In genomic region chr8:125116616-125117015, GRCm38 (mm10) we compare ENCODE assay signal across 10 mouse cellular contexts.
A peak's percentile ranks its signal among the peaks of the same experiment; 100 is the strongest.
DNase-seq lines count a peak whose midpoint lies in the region; ATAC-seq and TF ChIP-seq lines count a peak whose summit lies in the region.
"Had no signal": no experiment of that assay in that cellular context is flagged by ENCODE, and none has a peak within 500 bp of the region (broad histone marks: within the 10 kb centered on the region; RNA-seq: fewer than 3 reads in every experiment).

No protein-coding gene starts in this region.

- DNase-seq in kidney, adult 18-20 months, result peak; percentile 54
- no peak for DNase-seq in kidney, adult 11 months
- DNase-seq in ES-E14 (ENCODE audit: low read depth, low spot score), result peak; percentile 37
- peak; percentile 50 for DNase-seq in gastrocnemius, postnatal 10 days
- DNase-seq in left cerebral cortex, adult 2 months (ENCODE audit: extremely low spot score in 1 of 2, low spot score in 2 of 2), result peak; percentile 40 to 57
- DNase-seq in spleen, postnatal 4 days (ENCODE audit: low spot score in 2 of 2), result no peak
- DNase-seq: liver, embryonic 13.5 days had no signal

- TF ChIP-seq CTCF in bone marrow macrophage, adult 2 months (IDR thresholded peaks at IDR 0.05; ENCODE audit: low read depth, low read length), result peak; percentile 37; the same call in 1 of the 2 replicates
- TF ChIP-seq CTCF in left cerebral cortex, adult 2 months (IDR thresholded peaks at IDR 0.05), result peak; percentile 82

- 0 out of 2 replicates have a peak, but pooled peaks have one; percentile 39 for ATAC-seq in neutrophil, adult 5-6 weeks (ENCODE audit: extremely low read depth, insufficient number of reproducible peaks, low FRiP score, poor library complexity, severe bottlenecking)

- H3K9ac ChIP-seq in ES-E14 (ENCODE audit: insufficient read depth, low read depth, low read length, poor library complexity, severe bottlenecking), result no peak overlapping the region
- H3K9ac ChIP-seq: liver, embryonic 13.5 days had no signal

- no peak for TF ChIP-seq POLR2A in bone marrow macrophage, adult 2 months (IDR thresholded peaks at IDR 0.05; ENCODE audit: borderline replicate concordance, low read depth, low read length)

- no peaks in the 10 kb centered on the region for H3K36me3 ChIP-seq in ES-E14 (ENCODE audit: control insufficient read depth, insufficient read depth, low read length, poor library complexity, severe bottlenecking)
- H3K36me3 ChIP-seq: liver, embryonic 13.5 days had no signal

- in situ Hi-C loops in ES-E14 (cut with MboI; ENCODE audit: low sequenced_read_pairs in 2 of 2, unreplicated experiment in 2 of 2), result no loop called here

- H3K9me3 ChIP-seq in ES-E14 (ENCODE audit: control insufficient read depth, insufficient read depth, low read depth, low read length), result no peaks in the 10 kb centered on the region
- H3K9me3 ChIP-seq: liver, embryonic 13.5 days had no signal

- no peaks in the 10 kb centered on the region for H3K4me1 ChIP-seq in ES-E14 (ENCODE audit: control insufficient read depth in 2 of 2, insufficient read depth in 2 of 2, low read length in 2 of 2, poor library complexity in 1 of 2)
- peaks cover 14% of the 10 kb centered on the region for H3K4me1 ChIP-seq in bone marrow macrophage, adult 2 months (ENCODE audit: control insufficient read depth, insufficient read depth, low read length)
- H3K4me1 ChIP-seq: liver, embryonic 13.5 days had no signal

- intact Hi-C loops in left cerebral cortex, adult 2 months (cut with DNase I), result loop anchor here (2.0 to 5.0 kb wide), 2 partner anchors 50 to 451 kb away; partner anchors contain the start of gene Sipa1l2

- H3K4me3 ChIP-seq in ES-E14 (ENCODE audit: insufficient read depth in 1 of 2, low read depth in 1 of 2, low read length in 2 of 2, poor library complexity in 1 of 2, severe bottlenecking in 1 of 2), result no peak overlapping the region
- H3K4me3 ChIP-seq in bone marrow macrophage, adult 2 months (ENCODE audit: insufficient read depth, low read length), result no peak overlapping the region
- H3K4me3 ChIP-seq in left cerebral cortex, adult 2 months, result no peak overlapping the region
- H3K4me3 ChIP-seq: erythroblast, embryonic 14.5 days; liver, embryonic 13.5 days had no signal

- H3K27ac ChIP-seq in ES-E14 (ENCODE audit: insufficient read depth, low read depth, low read length, poor library complexity, severe bottlenecking), result no peak overlapping the region
- H3K27ac ChIP-seq in bone marrow macrophage, adult 2 months (ENCODE audit: insufficient read depth, low read depth, low read length), result no peak overlapping the region
- no peak overlapping the region for H3K27ac ChIP-seq in left cerebral cortex, adult 2 months
- H3K27ac ChIP-seq: liver, embryonic 13.5 days had no signal

TF ChIP-seq in ES-E14, 5 proteins besides CTCF, POLR2A, EP300 and RAD21:
- TF ChIP-seq MAFK (IDR thresholded peaks at IDR 0.05; ENCODE audit: insufficient read depth, low read depth, low read length), result no peak
- TF ChIP-seq HCFC1 (IDR thresholded peaks at IDR 0.05; ENCODE audit: borderline replicate concordance, insufficient read depth, low read length), result no peak
- no peak for TF ChIP-seq CHD2 (IDR thresholded peaks at IDR 0.05; ENCODE audit: low read depth, low read length)
- TF ChIP-seq ZC3H11A (IDR thresholded peaks at IDR 0.05; ENCODE audit: borderline replicate concordance, low read depth, low read length), result no peak
- no peak for TF ChIP-seq ZNF384 (IDR thresholded peaks at IDR 0.05; ENCODE audit: low read depth, low read length)

Comparison
In these comparisons a context has a peak if more than half of its experiments do, and no peak if none do; other contexts are left out.
1. DNase-seq: peak in kidney, adult 18-20 months (single experiment), ES-E14 (single experiment), gastrocnemius, postnatal 10 days (single experiment) and left cerebral cortex, adult 2 months (2 of 2); none in kidney, adult 11 months (single experiment) and spleen, postnatal 4 days (0 of 2).